19 mouse cellular contexts compared by ENCODE assay signal in genomic region chr5:112136646-112137045, GRCm38 (mm10).
DNase-seq lines count a peak whose midpoint lies in the region; ATAC-seq lines count a peak whose summit lies in the region.
"Had no signal": no experiment of that assay in that cellular context is flagged by ENCODE, and none has a peak within 500 bp of the region (broad histone marks: within the 10 kb centered on the region; RNA-seq: fewer than 3 reads in every experiment).

No protein-coding gene starts in this region.

- no peaks in the 10 kb centered on the region for H3K9me3 ChIP-seq in forebrain, embryonic 14.5 days (replicated peaks; ENCODE audit: control insufficient read depth, low read length)
- no peaks in the 10 kb centered on the region for H3K9me3 ChIP-seq in forebrain, embryonic 12.5 days
- no peaks in the 10 kb centered on the region for H3K9me3 ChIP-seq in midbrain, embryonic 14.5 days (ENCODE audit: control insufficient read depth, low read length)
- no peaks in the 10 kb centered on the region for H3K9me3 ChIP-seq in midbrain, embryonic 10.5 days (replicated peaks)
- H3K9me3 ChIP-seq in midbrain, embryonic 16.5 days (replicated peaks; ENCODE audit: control insufficient read depth, low read length, poor library complexity, severe bottlenecking) = no peaks in the 10 kb centered on the region
- no peaks in the 10 kb centered on the region for H3K9me3 ChIP-seq in midbrain, embryonic 11.5 days (ENCODE audit: control insufficient read depth, low read length)
- H3K9me3 ChIP-seq: embryonic facial prominence, embryonic 10.5 days; embryonic facial prominence, embryonic 12.5 days had no signal

- no peak overlapping the region for H3K4me2 ChIP-seq in forebrain, embryonic 14.5 days (ENCODE audit: low read length)
- no peak overlapping the region for H3K4me2 ChIP-seq in forebrain, embryonic 12.5 days
- H3K4me2 ChIP-seq in midbrain, embryonic 14.5 days (ENCODE audit: low read length) = no peak overlapping the region
- no peak overlapping the region for H3K4me2 ChIP-seq in midbrain, embryonic 16.5 days (ENCODE audit: low read length)
- no peak overlapping the region for H3K4me2 ChIP-seq in midbrain, embryonic 11.5 days
- H3K4me2 ChIP-seq: embryonic facial prominence, embryonic 12.5 days had no signal

- peak; percentile 46 for DNase-seq in forebrain, embryonic 14.5 days (ENCODE audit: low spot score)
- peak; percentile 56 for DNase-seq in midbrain, embryonic 14.5 days
- DNase-seq in midbrain, embryonic 10.5 days (ENCODE audit: low spot score) = no peak
- no peak for DNase-seq in midbrain, embryonic 11.5 days (ENCODE audit: low spot score, missing footprints)
- DNase-seq: adrenal gland, adult 2 months; adrenal gland, postnatal 10 days; adrenal gland, postnatal 25 days; cerebellum, adult 11-12 months; cerebellum, adult 2 months; cerebellum, adult 9-10 months; cerebellum, postnatal 10 days; cerebellum, postnatal 25 days had no signal

- no peak overlapping the region for H3K9ac ChIP-seq in forebrain, embryonic 14.5 days (ENCODE audit: low read length)
- H3K9ac ChIP-seq in forebrain, embryonic 12.5 days = no peak overlapping the region
- no peak overlapping the region for H3K9ac ChIP-seq in midbrain, embryonic 14.5 days (replicated peaks; ENCODE audit: low read length)
- 0 out of 2 replicates have a peak overlapping the region, but pooled peaks have one; percentile 22 for H3K9ac ChIP-seq in midbrain, embryonic 16.5 days (ENCODE audit: low read depth, low read length)
- H3K9ac ChIP-seq in midbrain, embryonic 11.5 days (ENCODE audit: low read length) = no peak overlapping the region
- H3K9ac ChIP-seq: embryonic facial prominence, embryonic 12.5 days had no signal

- ATAC-seq in forebrain, embryonic 14.5 days = no peak
- no peak for ATAC-seq in forebrain, embryonic 12.5 days (ENCODE audit: low FRiP score)
- no peak for ATAC-seq in midbrain, embryonic 14.5 days (ENCODE audit: low FRiP score, low TSS enrichment)
- ATAC-seq in midbrain, embryonic 16.5 days = no peak
- no peak for ATAC-seq in midbrain, embryonic 11.5 days (ENCODE audit: low FRiP score)
- no peak for ATAC-seq in erythroblast, adult 5-6 weeks (replicated peaks; ENCODE audit: low FRiP score, poor library complexity, severe bottlenecking)
- ATAC-seq: forebrain, embryonic 16.5 days had no signal

- no peak overlapping the region for H3K4me3 ChIP-seq in forebrain, embryonic 14.5 days (ENCODE audit: low read depth, low read length)
- no peak overlapping the region for H3K4me3 ChIP-seq in forebrain, embryonic 12.5 days (replicated peaks)
- no peak overlapping the region for H3K4me3 ChIP-seq in midbrain, embryonic 14.5 days (replicated peaks; ENCODE audit: low read depth, low read length)
- H3K4me3 ChIP-seq in midbrain, embryonic 10.5 days = no peak overlapping the region
- no peak overlapping the region for H3K4me3 ChIP-seq in midbrain, embryonic 16.5 days (ENCODE audit: low read depth, low read length)
- no peak overlapping the region for H3K4me3 ChIP-seq in midbrain, embryonic 11.5 days (ENCODE audit: low read depth, low read length)
- H3K4me3 ChIP-seq: embryonic facial prominence, embryonic 10.5 days; embryonic facial prominence, embryonic 12.5 days; erythroblast, embryonic 14.5 days had no signal

- 19% methylated on average over 10 of the region's 14 CpGs for WGBS in forebrain, embryonic 14.5 days
- WGBS in forebrain, embryonic 12.5 days = 31% methylated on average over 10 of the region's 14 CpGs
- WGBS in midbrain, embryonic 14.5 days = 28% methylated on average over 11 of the region's 14 CpGs
- 47% methylated on average over 11 of the region's 14 CpGs for WGBS in midbrain, embryonic 10.5 days
- 25% methylated on average over 10 of the region's 14 CpGs for WGBS in midbrain, embryonic 16.5 days
- WGBS in midbrain, embryonic 11.5 days = 50% methylated on average over 10 of the region's 14 CpGs

- H3K36me3 ChIP-seq in forebrain, embryonic 14.5 days (ENCODE audit: control insufficient read depth, insufficient read depth, low read length) = no peaks in the 10 kb centered on the region
- H3K36me3 ChIP-seq in forebrain, embryonic 12.5 days (replicated peaks) = no peaks in the 10 kb centered on the region
- H3K36me3 ChIP-seq in midbrain, embryonic 14.5 days (ENCODE audit: control insufficient read depth, insufficient read depth, low read length) = no peaks in the 10 kb centered on the region
- H3K36me3 ChIP-seq in midbrain, embryonic 10.5 days = no peaks in the 10 kb centered on the region
- H3K36me3 ChIP-seq in midbrain, embryonic 16.5 days (ENCODE audit: control insufficient read depth, insufficient read depth, low read length) = no peaks in the 10 kb centered on the region
- H3K36me3 ChIP-seq in midbrain, embryonic 11.5 days (ENCODE audit: control insufficient read depth, insufficient read depth, low read length) = no peaks in the 10 kb centered on the region
- H3K36me3 ChIP-seq: embryonic facial prominence, embryonic 10.5 days; embryonic facial prominence, embryonic 12.5 days had no signal

- 0 out of 2 replicates have a peak overlapping the region, but pooled peaks have one; percentile 5 for H3K27ac ChIP-seq in forebrain, embryonic 14.5 days (ENCODE audit: low read depth, low read length)
- H3K27ac ChIP-seq in forebrain, embryonic 12.5 days = no peak overlapping the region
- no peak overlapping the region for H3K27ac ChIP-seq in midbrain, embryonic 14.5 days (replicated peaks; ENCODE audit: low read depth, low read length)
- H3K27ac ChIP-seq in midbrain, embryonic 10.5 days (replicated peaks) = no peak overlapping the region
- no peak overlapping the region for H3K27ac ChIP-seq in midbrain, embryonic 16.5 days (ENCODE audit: low read length)
- no peak overlapping the region for H3K27ac ChIP-seq in midbrain, embryonic 11.5 days (ENCODE audit: low read depth, low read length)
- H3K27ac ChIP-seq: embryonic facial prominence, embryonic 10.5 days; embryonic facial prominence, embryonic 12.5 days had no signal

- no peaks in the 10 kb centered on the region for H3K27me3 ChIP-seq in forebrain, embryonic 14.5 days (replicated peaks; ENCODE audit: control insufficient read depth, insufficient read depth, low read length)
- H3K27me3 ChIP-seq in forebrain, embryonic 12.5 days = peaks cover 5% of the 10 kb centered on the region; the same call in 1 of the 2 replicates
- no peaks in the 10 kb centered on the region for H3K27me3 ChIP-seq in midbrain, embryonic 14.5 days (ENCODE audit: control insufficient read depth, insufficient read depth, low read length)
- no peaks in the 10 kb centered on the region for H3K27me3 ChIP-seq in midbrain, embryonic 10.5 days (ENCODE audit: low read depth, poor library complexity, severe bottlenecking)
- H3K27me3 ChIP-seq in midbrain, embryonic 16.5 days (ENCODE audit: control insufficient read depth, insufficient read depth, low read depth, low read length) = no peaks in the 10 kb centered on the region
- no peaks in the 10 kb centered on the region for H3K27me3 ChIP-seq in midbrain, embryonic 11.5 days (ENCODE audit: control insufficient read depth, insufficient read depth, low read length)
- H3K27me3 ChIP-seq: embryonic facial prominence, embryonic 12.5 days had no signal

- H3K4me1 ChIP-seq in forebrain, embryonic 14.5 days (ENCODE audit: control insufficient read depth, insufficient read depth, low read length) = peaks cover 44% of the 10 kb centered on the region
- H3K4me1 ChIP-seq in forebrain, embryonic 12.5 days = peaks cover 43% of the 10 kb centered on the region
- H3K4me1 ChIP-seq in midbrain, embryonic 14.5 days (ENCODE audit: control insufficient read depth, insufficient read depth, low read length) = peaks cover 27% of the 10 kb centered on the region
- peaks cover 15% of the 10 kb centered on the region for H3K4me1 ChIP-seq in midbrain, embryonic 10.5 days
- H3K4me1 ChIP-seq in midbrain, embryonic 16.5 days (ENCODE audit: control insufficient read depth, insufficient read depth, low read length) = peaks cover 25% of the 10 kb centered on the region
- H3K4me1 ChIP-seq in midbrain, embryonic 11.5 days (ENCODE audit: control insufficient read depth, insufficient read depth, low read length) = peaks cover 6% of the 10 kb centered on the region

Comparison
In these comparisons a context has a peak if more than half of its experiments do, and no peak if none do; other contexts are left out.
1. DNase-seq: peak in forebrain, embryonic 14.5 days (single experiment) and midbrain, embryonic 14.5 days (single experiment); none in midbrain, embryonic 10.5 days (single experiment) and midbrain, embryonic 11.5 days (single experiment).